Mouse (Mus musculus): Measurements from ENCODE around the gene Jph3.

DNA sequence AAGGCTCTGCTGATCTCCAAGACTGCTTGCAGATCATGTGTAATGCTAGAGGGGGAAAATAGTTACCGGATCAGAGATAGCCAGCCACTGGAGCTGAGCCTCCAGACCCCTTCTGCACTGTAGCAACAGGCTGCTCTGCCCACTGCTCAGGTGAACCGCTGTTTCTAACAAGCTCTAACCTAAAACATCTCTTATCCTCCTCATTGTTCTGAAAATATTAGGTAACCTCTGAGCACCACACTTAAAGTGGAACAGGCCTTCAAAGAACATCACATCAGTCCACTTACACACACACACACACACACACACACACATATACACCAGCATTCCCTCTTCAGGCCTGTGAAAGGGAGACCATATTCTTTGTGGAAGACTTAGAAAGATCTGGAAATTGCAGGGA lies 102.6 kb downstream of the Jph3 start:
- no peak for TF ChIP-seq JUND (IDR thresholded peaks at IDR 0.05; ENCODE audit: low read depth, low read length)
- no peak for TF ChIP-seq CTCF (IDR thresholded peaks at IDR 0.05 in 2 of 3, conservative IDR thresholded peaks at IDR 0.05 in 1 of 3; ENCODE audit: control insufficient read depth in 1 of 3, insufficient read depth in 1 of 3, low read depth in 2 of 3, low read length in 3 of 3, poor library complexity in 1 of 3, severe bottlenecking in 1 of 3)
- TF ChIP-seq USF1 (IDR thresholded peaks at IDR 0.05; ENCODE audit: low read depth, low read length) = no peak
- TF ChIP-seq RAD21 (IDR thresholded peaks at IDR 0.05; ENCODE audit: low read depth, low read length) = no peak
- no peak for TF ChIP-seq TCF12 (IDR thresholded peaks at IDR 0.05; ENCODE audit: low read depth, low read length)
- TF ChIP-seq CHD2 (IDR thresholded peaks at IDR 0.05; ENCODE audit: low read length) = no peak
- no peak for TF ChIP-seq ETS1 (IDR thresholded peaks at IDR 0.05; ENCODE audit: low read depth, low read length)
- no peak for TF ChIP-seq POLR2AphosphoS2 (IDR thresholded peaks at IDR 0.05; ENCODE audit: low read length)
- no peak for TF ChIP-seq POLR2A (IDR thresholded peaks at IDR 0.05; ENCODE audit: control insufficient read depth in 1 of 2, insufficient read depth in 1 of 2, low read depth in 1 of 2, low read length in 2 of 2, poor library complexity in 1 of 2)
- no peak for TF ChIP-seq EP300 (IDR thresholded peaks at IDR 0.05; ENCODE audit: low read depth in 1 of 2, low read length in 2 of 2)
